In genomic region chr5:150468431-150468830, GRCm38 (mm10) we compare ENCODE assay signal across 14 mouse cellular contexts. TPM values are rescaled to one million over a fixed set of nuclear protein-coding genes. Genes with fewer than 3 reads are reported as not detected.
A peak's percentile ranks its signal among the peaks of the same experiment; 100 is the strongest.
DNase-seq lines count a peak whose midpoint lies in the region; ATAC-seq and TF ChIP-seq lines count a peak whose summit lies in the region.
"Had no signal": no experiment of that assay in that cellular context is flagged by ENCODE, and none has a peak within 500 bp of the region (broad histone marks: within the 10 kb centered on the region; RNA-seq: fewer than 3 reads in every experiment).

No protein-coding gene starts in this region.

- intact Hi-C loops in heart, postnatal 25 days (cut with DNase I) = no loop called here
- intact Hi-C loops in left cerebral cortex, postnatal 10 days (cut with DNase I) = no loop called here

- no peak overlapping the region for H3K4me2 ChIP-seq in liver, embryonic 14.5 days (ENCODE audit: low read depth)
- H3K4me2 ChIP-seq in midbrain, embryonic 16.5 days (ENCODE audit: low read length) = no peak overlapping the region
- H3K4me2 ChIP-seq: embryonic facial prominence, embryonic 13.5 days had no signal

- peak overlapping the region; percentile 92 for H3K27ac ChIP-seq in brown adipose tissue, adult 24 weeks (replicated peaks; ENCODE audit: low read depth, low read length)
- no peak overlapping the region for H3K27ac ChIP-seq in liver, embryonic 14.5 days
- no peak overlapping the region for H3K27ac ChIP-seq in midbrain, embryonic 16.5 days (ENCODE audit: low read length)
- H3K27ac ChIP-seq: embryonic facial prominence, embryonic 13.5 days had no signal

- H3K27me3 ChIP-seq in liver, embryonic 14.5 days (ENCODE audit: control insufficient read depth, insufficient read depth, low read length) = no peaks in the 10 kb centered on the region
- H3K27me3 ChIP-seq in midbrain, embryonic 16.5 days (ENCODE audit: control insufficient read depth, insufficient read depth, low read depth, low read length) = no peaks in the 10 kb centered on the region
- H3K27me3 ChIP-seq: embryonic facial prominence, embryonic 13.5 days had no signal

- H3K9ac ChIP-seq in liver, embryonic 14.5 days (replicated peaks) = no peak overlapping the region
- no peak overlapping the region for H3K9ac ChIP-seq in midbrain, embryonic 16.5 days (ENCODE audit: low read depth, low read length)
- H3K9ac ChIP-seq: embryonic facial prominence, embryonic 13.5 days had no signal

- H3K36me3 ChIP-seq in liver, embryonic 14.5 days (replicated peaks; ENCODE audit: control insufficient read depth, insufficient read depth, low read depth) = no peaks in the 10 kb centered on the region
- peaks cover 40% of the 10 kb centered on the region for H3K36me3 ChIP-seq in midbrain, embryonic 16.5 days (ENCODE audit: control insufficient read depth, insufficient read depth, low read length)
- H3K36me3 ChIP-seq: G1E had no signal

- 9% methylated on average over 6 of the region's 6 CpGs for WGBS in liver, embryonic 14.5 days (ENCODE audit: insufficient replicate concordance)
- 85% methylated on average over 6 of the region's 6 CpGs for WGBS in midbrain, embryonic 16.5 days

- TF ChIP-seq EP300 in liver, embryonic 14.5 days (IDR thresholded peaks at IDR 0.05; ENCODE audit: low read depth) = no peak

- H3K4me1 ChIP-seq in brown adipose tissue, adult 24 weeks (ENCODE audit: control insufficient read depth, insufficient read depth, insufficient read length, low read length) = peaks cover 14% of the 10 kb centered on the region
- H3K4me1 ChIP-seq in liver, embryonic 14.5 days (replicated peaks; ENCODE audit: control insufficient read depth in 2 of 2, insufficient read depth in 2 of 2, low read length in 1 of 2) = peaks cover 0 to 7% of the 10 kb centered on the region in 2 experiments; a peak in 2 of 4 replicates
- H3K4me1 ChIP-seq in midbrain, embryonic 16.5 days (ENCODE audit: control insufficient read depth, insufficient read depth, low read length) = no peaks in the 10 kb centered on the region

- no peaks in the 10 kb centered on the region for H3K9me3 ChIP-seq in liver, embryonic 14.5 days (ENCODE audit: control insufficient read depth, low read length)
- H3K9me3 ChIP-seq in midbrain, embryonic 16.5 days (replicated peaks; ENCODE audit: control insufficient read depth, low read length, poor library complexity, severe bottlenecking) = no peaks in the 10 kb centered on the region
- H3K9me3 ChIP-seq: embryonic facial prominence, embryonic 13.5 days; G1E had no signal

- ATAC-seq in liver, embryonic 14.5 days (ENCODE audit: insufficient read depth) = peak; percentile 60; the same call in 1 of the 2 replicates
- ATAC-seq in midbrain, embryonic 16.5 days = no peak

- H3K4me3 ChIP-seq in brown adipose tissue, adult 24 weeks (ENCODE audit: insufficient read depth, low read depth, low read length) = no peak overlapping the region
- H3K4me3 ChIP-seq in liver, embryonic 14.5 days (ENCODE audit: insufficient read depth in 1 of 2, low read depth in 2 of 2, low read length in 2 of 2) = no peak overlapping the region
- no peak overlapping the region for H3K4me3 ChIP-seq in midbrain, embryonic 16.5 days (ENCODE audit: low read depth, low read length)
- H3K4me3 ChIP-seq: embryonic facial prominence, embryonic 13.5 days had no signal

- TF ChIP-seq CTCF in liver, embryonic 14.5 days (IDR thresholded peaks at IDR 0.05; ENCODE audit: low read depth) = no peak

- DNase-seq in 416B (ENCODE audit: low read depth) = peak; percentile 83
- DNase-seq in heart, postnatal 25 days (ENCODE audit: low spot score) = peak; percentile 35
- DNase-seq in liver, embryonic 14.5 days (ENCODE audit: low read depth in 3 of 3, low spot score in 3 of 3) = no peak
- no peak for DNase-seq in left cerebral cortex, postnatal 10 days (ENCODE audit: extremely low spot score in 1 of 2, low spot score in 2 of 2)
- DNase-seq in layer of hippocampus, postnatal 10 days (ENCODE audit: low spot score in 2 of 2) = no peak
- no peak for DNase-seq in left cerebral cortex, adult 11 months (ENCODE audit: low spot score)
- DNase-seq: retina, postnatal 1 day; thymus, postnatal 4 days had no signal

RNA-seq across cellular contexts. Expression of gene Zar1l, which starts 49.5 kb away (rescaled TPM):
- not detected in 2 replicates for polyA plus RNA-seq in brown adipose tissue, adult 24 weeks (2012; ENCODE audit: insufficient read depth, insufficient read length, missing spikeins)
- total RNA-seq in heart, postnatal 25 days (2021) = not detected
- polyA plus RNA-seq in liver, embryonic 14.5 days (2012; rRNA removed) = not detected in 2 replicates
- not detected in 2 replicates for polyA plus RNA-seq in liver, embryonic 14.5 days (2014; fragmentation: Nextera tagmentation; extraction: Ambion mirVana)
- 1 to 10 TPM; 1.3 to 1.4 TPM for total RNA-seq in left cerebral cortex, postnatal 10 days (2021)
- total RNA-seq in layer of hippocampus, postnatal 10 days (2021) = not detected
- not detected in 2 replicates for polyA plus RNA-seq in midbrain, embryonic 16.5 days (2015; fragmentation: Nextera tagmentation; extraction: Ambion mirVana)
- total RNA-seq: G1E; midbrain, postnatal 0 days had no signal
- polyA plus RNA-seq: embryonic facial prominence, embryonic 13.5 days; G1E; gonadal fat pad, adult 2 months; midbrain, postnatal 0 days had no signal

RNA-seq across cellular contexts. Expression of gene Brca2, which starts 54.0 kb away (rescaled TPM):
- 1.4 and 3.6 TPM in 2 replicates for polyA plus RNA-seq in brown adipose tissue, adult 24 weeks (2012; ENCODE audit: insufficient read depth, insufficient read length, missing spikeins)
- 1 to 10 TPM; 2.5 to 2.8 TPM for total RNA-seq in heart, postnatal 25 days (2021)
- polyA plus RNA-seq in liver, embryonic 14.5 days (2012; rRNA removed) = 9.6 and 17.3 TPM in 2 replicates
- 13.0 and 16.7 TPM in 2 replicates for polyA plus RNA-seq in liver, embryonic 14.5 days (2014; fragmentation: Nextera tagmentation; extraction: Ambion mirVana)
- 10 to 100 TPM in 1 of 2 experiments, 1 to 10 TPM in 1; 9.5 to 14.6 TPM for total RNA-seq in left cerebral cortex, postnatal 10 days (2021)
- 10 to 100 TPM; 10.8 to 11.0 TPM for total RNA-seq in layer of hippocampus, postnatal 10 days (2021)
- 8.7 and 9.6 TPM in 2 replicates for polyA plus RNA-seq in midbrain, embryonic 16.5 days (2015; fragmentation: Nextera tagmentation; extraction: Ambion mirVana)

Comparison
In these comparisons a context has a peak if more than half of its experiments do, and no peak if none do; other contexts are left out.
1. DNase-seq: peak in 416B (single experiment) and heart, postnatal 25 days (single experiment); none in liver, embryonic 14.5 days (0 of 3), left cerebral cortex, postnatal 10 days (0 of 2), layer of hippocampus, postnatal 10 days (0 of 2) and left cerebral cortex, adult 11 months (single experiment).